Mouse (Mus musculus): ENCODE measurements at regions not wholly inside any gene's neighbourhood (a gene's known extent, or its start where the extent isn't known, plus 50 kb on each side); places are given as distances from the start of the nearest gene placed in this dataset.
"Not testable (repeated sequence)": the region's sequence is repeated elsewhere in the genome, so short reads cannot be mapped to it uniquely, and the experiment has no call there.

GRCm38 (mm10) chr12:22156467-22157037 lies 739.1 kb upstream of the Ywhaq start:
- DNase-seq: peak; percentile 31 to 57

GRCm38 (mm10) chr12:22155341-22155740 lies 737.9 kb upstream of the Ywhaq start:
- not testable (repeated sequence) for DNase-seq

Measured in lung, postnatal 4 days (tissue).